Mouse (Mus musculus) hindbrain, embryonic 12.5 days (tissue): ENCODE measurements around the gene Nr2f2. TPM values are rescaled to one million over a fixed set of nuclear protein-coding genes. Genes with fewer than 3 reads are reported as not detected.

ENCODE experiments used
- ATAC-seq: fragments of 200-750 bp; cut with Nextera tagmentation; 2 replicates; pipeline ENCODE4 v1.8.0; 2017; ENCODE audit warnings: moderate TSS enrichment; ENCODE audit not compliant: low FRiP score
- H3K27ac ChIP-seq: fragments of 300-500 bp; sonication (generic); 2 replicates; pipeline ENCODE4 v1.5.1; 2016; ENCODE audit warnings: mild to moderate bottlenecking
- H3K27me3 ChIP-seq: fragments of 300-500 bp; sonication (generic); 2 replicates; pipeline ENCODE4 v1.6.1; 2016; ENCODE audit warnings: mild to moderate bottlenecking
- H3K36me3 ChIP-seq: fragments of 300-500 bp; sonication (generic); 2 replicates; pipeline ENCODE4 v1.6.1; 2016; ENCODE audit warnings: mild to moderate bottlenecking
- H3K4me1 ChIP-seq: fragments of 300-500 bp; sonication (generic); 2 replicates; pipeline ENCODE4 v1.6.1; 2016
- H3K4me2 ChIP-seq: fragments of 300-500 bp; sonication (generic); replicated peaks from 2 replicates; pipeline ENCODE4 v1.6.1; 2016; ENCODE audit warnings: mild to moderate bottlenecking
- H3K4me3 ChIP-seq: fragments of 300-500 bp; sonication (generic); 2 replicates; pipeline ENCODE4 v1.5.1; 2016; ENCODE audit warnings: mild to moderate bottlenecking
- H3K9ac ChIP-seq: fragments of 300-500 bp; sonication (generic); 2 replicates; pipeline ENCODE4 v1.6.1; 2016; ENCODE audit warnings: mild to moderate bottlenecking, moderate library complexity
- H3K9me3 ChIP-seq: fragments of 300-500 bp; sonication (generic); replicated peaks from 2 replicates; pipeline ENCODE4 v1.6.1; 2016; ENCODE audit warnings: mild to moderate bottlenecking
- WGBS: fragments of 180-500 bp; shearing (Covaris S2); methylation state at CpG from one replicate; pipeline ENCODE4 v1.1.7; 2016; 5-methylcytosine and 5-hydroxymethylcytosine counted together
- polyA plus RNA-seq: library from polyadenylated mRNA; unstranded; fragments of >200 nt; fragmentation: Nextera tagmentation; extraction: Ambion mirVana; gene quantifications from 2 replicates; pipeline ENCODE4 v1.2.1, GENCODE M21; 2016

The Nr2f2 gene
- polyA plus RNA-seq, 1 experiment from 2014 or later = 146 TPM

GRCm38 (mm10) chr7:70380943-70381342 lies 14.4 kb upstream of the Nr2f2 start:
- ATAC-seq = no peak
- Histone ChIP-seq H3K36me3 (no peaks in the 10 kb centered on the region), H3K27me3 (no peaks in the 10 kb centered on the region), H3K4me3 (no peak overlapping the region), H3K4me1 (0 out of 2 replicates have a peak, but pooled peaks cover 3% of the 10 kb centered on the region), H3K4me2 (no peak overlapping the region), H3K27ac (no peak overlapping the region), H3K9me3 (no peaks in the 10 kb centered on the region), H3K9ac (no peak overlapping the region)
- 91% methylated on average over 3 of the region's 3 CpGs for WGBS

- no peak overlapping the region for H3K4me2 ChIP-seq
- no peak for ATAC-seq
- H3K36me3 ChIP-seq = no peaks in the 10 kb centered on the region
- H3K27me3 ChIP-seq = no peaks in the 10 kb centered on the region
- H3K27ac ChIP-seq = no peak overlapping the region
- 87% methylated on average over 3 of the region's 3 CpGs for WGBS
- H3K4me1 ChIP-seq = 0 out of 2 replicates have a peak, but pooled peaks cover 3% of the 10 kb centered on the region
- no peaks in the 10 kb centered on the region for H3K9me3 ChIP-seq
- no peak overlapping the region for H3K9ac ChIP-seq
- no peak overlapping the region for H3K4me3 ChIP-seq
These were observed 13.7 kb upstream of the Nr2f2 start for GRCm38 (mm10) chr7:70380246-70380645.

GRCm38 (mm10) chr7:70370552-70371262 lies 4.2 kb upstream of the Nr2f2 start:
- WGBS = 3% methylated on average over 18 of the region's 18 CpGs

GRCm38 (mm10) chr7:70369731-70370551 lies 3.4 kb upstream of the Nr2f2 start:
- H3K9ac ChIP-seq = peak overlapping the region; percentile 65
- H3K36me3 ChIP-seq = no peaks in the 10 kb centered on the region
- peak overlapping the region; percentile 38 for H3K4me3 ChIP-seq
- peaks cover 32% of the 10 kb centered on the region for H3K4me1 ChIP-seq
- H3K27me3 ChIP-seq = peaks cover 40% of the 10 kb centered on the region
- WGBS = under 1% methylated on average over 47 of the region's 47 CpGs
- H3K4me2 ChIP-seq = peak overlapping the region; percentile 79
- H3K27ac ChIP-seq = peak overlapping the region; percentile 82
- 0 out of 2 replicates have a peak, but pooled peaks have one; percentile 18 for ATAC-seq
- H3K9me3 ChIP-seq = no peaks in the 10 kb centered on the region

More at GRCm38 (mm10) chr7:70370552-70371262, 4.2 kb upstream of the Nr2f2 start:
- Histone ChIP-seq H3K27me3 (peaks cover 40% of the 10 kb centered on the region), H3K27ac (peak overlapping the region; percentile 30; the same call in 1 of the 2 replicates), H3K9me3 (no peaks in the 10 kb centered on the region), H3K4me1 (peaks cover 32% of the 10 kb centered on the region), H3K4me2 (peak overlapping the region; percentile 79), H3K36me3 (no peaks in the 10 kb centered on the region), H3K9ac (peak overlapping the region; percentile 65; the same call in 1 of the 2 replicates), H3K4me3 (peak overlapping the region; percentile 38)
- no peak for ATAC-seq

- no peaks in the 10 kb centered on the region for H3K9me3 ChIP-seq
- peak overlapping the region; percentile 82 for H3K27ac ChIP-seq
- peak overlapping the region; percentile 38 for H3K4me3 ChIP-seq
- H3K36me3 ChIP-seq = no peaks in the 10 kb centered on the region
- ATAC-seq = 0 out of 2 replicates have a peak, but pooled peaks have one; percentile 22
- peaks cover 32% of the 10 kb centered on the region for H3K4me1 ChIP-seq
- peaks cover 40% of the 10 kb centered on the region for H3K27me3 ChIP-seq
- H3K4me2 ChIP-seq = peak overlapping the region; percentile 79
- H3K9ac ChIP-seq = peak overlapping the region; percentile 65
- WGBS = under 1% methylated on average over 37 of the region's 37 CpGs
These were observed 2.7 kb upstream of the Nr2f2 start for GRCm38 (mm10) chr7:70369061-70369730.

- peak overlapping the region; percentile 38 for H3K4me3 ChIP-seq
- H3K4me2 ChIP-seq = peak overlapping the region; percentile 79
- no peaks in the 10 kb centered on the region for H3K36me3 ChIP-seq
- peak overlapping the region; percentile 65; the same call in 1 of the 2 replicates for H3K9ac ChIP-seq
- peaks cover 40% of the 10 kb centered on the region for H3K27me3 ChIP-seq
- 13% methylated on average over 4 of the region's 4 CpGs for WGBS
- no peak for ATAC-seq
- H3K9me3 ChIP-seq = no peaks in the 10 kb centered on the region
- H3K27ac ChIP-seq = peak overlapping the region; percentile 82
- H3K4me1 ChIP-seq = peaks cover 32% of the 10 kb centered on the region
These were observed 2.2 kb upstream of the Nr2f2 start for GRCm38 (mm10) chr7:70368751-70369060.

- Histone ChIP-seq H3K9me3 (no peaks in the 10 kb centered on the region), H3K4me1 (peaks cover 32% of the 10 kb centered on the region), H3K36me3 (no peaks in the 10 kb centered on the region), H3K4me3 (peak overlapping the region; percentile 51; the same call in 1 of the 2 replicates), H3K4me2 (peak overlapping the region; percentile 79), H3K27ac (peak overlapping the region; percentile 42), H3K9ac (0 out of 2 replicates have a peak overlapping the region, but pooled peaks have one; percentile 43), H3K27me3 (peaks cover 40% of the 10 kb centered on the region)
- ATAC-seq = no peak
- WGBS = 8% methylated on average over 6 of the region's 6 CpGs
These were observed 1.7 kb upstream of the Nr2f2 start for GRCm38 (mm10) chr7:70368268-70368655.

- H3K4me3 ChIP-seq = peak overlapping the region; percentile 51
- H3K9me3 ChIP-seq = no peaks in the 10 kb centered on the region
- 0 out of 2 replicates have a peak, but pooled peaks have one; percentile 4 for ATAC-seq
- H3K27me3 ChIP-seq = peaks cover 40% of the 10 kb centered on the region
- H3K9ac ChIP-seq = peak overlapping the region; percentile 43
- peak overlapping the region; percentile 42 for H3K27ac ChIP-seq
- peaks cover 34% of the 10 kb centered on the region for H3K4me1 ChIP-seq
- H3K4me2 ChIP-seq = peak overlapping the region; percentile 79
- H3K36me3 ChIP-seq = no peaks in the 10 kb centered on the region
- WGBS = 4% methylated on average over 16 of the region's 16 CpGs
These were observed 1.2 kb upstream of the Nr2f2 start for GRCm38 (mm10) chr7:70367591-70368267.

GRCm38 (mm10) chr7:70366808-70367095 lies 217 bp upstream of the Nr2f2 start:
- Histone ChIP-seq H3K4me3 (peak overlapping the region; percentile 51), H3K9me3 (no peaks in the 10 kb centered on the region), H3K27ac (peak overlapping the region; percentile 94), H3K4me1 (peaks cover 37% of the 10 kb centered on the region), H3K4me2 (peak overlapping the region; percentile 79), H3K9ac (peak overlapping the region; percentile 81), H3K36me3 (no peaks in the 10 kb centered on the region), H3K27me3 (peaks cover 36% of the 10 kb centered on the region)
- no peak for ATAC-seq
- WGBS = 0% methylated on average over 1 of the region's 1 CpGs

GRCm38 (mm10) chr7:70365401-70365811 lies 1.1 kb downstream of the Nr2f2 start:
- Histone ChIP-seq H3K4me2 (peak overlapping the region; percentile 79), H3K4me1 (peaks cover 35% of the 10 kb centered on the region), H3K36me3 (no peaks in the 10 kb centered on the region), H3K9ac (peak overlapping the region; percentile 81), H3K9me3 (no peaks in the 10 kb centered on the region), H3K27ac (peak overlapping the region; percentile 94), H3K27me3 (peaks cover 25% of the 10 kb centered on the region), H3K4me3 (peak overlapping the region; percentile 51)
- ATAC-seq = no peak
- WGBS = under 1% methylated on average over 17 of the region's 17 CpGs

- H3K9me3 ChIP-seq = no peaks in the 10 kb centered on the region
- peaks cover 29% of the 10 kb centered on the region for H3K4me1 ChIP-seq
- H3K27ac ChIP-seq = peak overlapping the region; percentile 94
- H3K4me3 ChIP-seq = peak overlapping the region; percentile 51
- ATAC-seq = no peak
- H3K4me2 ChIP-seq = peak overlapping the region; percentile 79
- H3K36me3 ChIP-seq = no peaks in the 10 kb centered on the region
- H3K27me3 ChIP-seq = peaks cover 19% of the 10 kb centered on the region
- 0% methylated on average over 3 of the region's 3 CpGs for WGBS
- peak overlapping the region; percentile 81 for H3K9ac ChIP-seq
These were observed 1.7 kb downstream of the Nr2f2 start for GRCm38 (mm10) chr7:70364798-70365197.
